Mouse (Mus musculus) layer of hippocampus, postnatal 25 days (tissue): ENCODE measurements around the gene Fgfr4. TPM values are rescaled to one million over a fixed set of nuclear protein-coding genes. Genes with fewer than 3 reads are reported as not detected.
A peak's percentile ranks its signal among the peaks of the same experiment; 100 is the strongest.

ENCODE experiments used
- DNase-seq, 2 experiments: peaks; one replicate each; pipeline ENCODE4 v3.0.0; 2022; ENCODE audit warnings: mixed read lengths in 2 of 2, low spot score in 1 of 2; ENCODE audit errors: extremely low spot score in 1 of 2
- total RNA-seq, 2 experiments: library from RNA; stranded (reverse); gene quantifications; 2 replicates each; pipeline ENCODE4 v1.2.3; 2021

Gene Fgfr4
- total RNA-seq, result under 1 TPM; 0.68 to 0.74 TPM

DNA sequence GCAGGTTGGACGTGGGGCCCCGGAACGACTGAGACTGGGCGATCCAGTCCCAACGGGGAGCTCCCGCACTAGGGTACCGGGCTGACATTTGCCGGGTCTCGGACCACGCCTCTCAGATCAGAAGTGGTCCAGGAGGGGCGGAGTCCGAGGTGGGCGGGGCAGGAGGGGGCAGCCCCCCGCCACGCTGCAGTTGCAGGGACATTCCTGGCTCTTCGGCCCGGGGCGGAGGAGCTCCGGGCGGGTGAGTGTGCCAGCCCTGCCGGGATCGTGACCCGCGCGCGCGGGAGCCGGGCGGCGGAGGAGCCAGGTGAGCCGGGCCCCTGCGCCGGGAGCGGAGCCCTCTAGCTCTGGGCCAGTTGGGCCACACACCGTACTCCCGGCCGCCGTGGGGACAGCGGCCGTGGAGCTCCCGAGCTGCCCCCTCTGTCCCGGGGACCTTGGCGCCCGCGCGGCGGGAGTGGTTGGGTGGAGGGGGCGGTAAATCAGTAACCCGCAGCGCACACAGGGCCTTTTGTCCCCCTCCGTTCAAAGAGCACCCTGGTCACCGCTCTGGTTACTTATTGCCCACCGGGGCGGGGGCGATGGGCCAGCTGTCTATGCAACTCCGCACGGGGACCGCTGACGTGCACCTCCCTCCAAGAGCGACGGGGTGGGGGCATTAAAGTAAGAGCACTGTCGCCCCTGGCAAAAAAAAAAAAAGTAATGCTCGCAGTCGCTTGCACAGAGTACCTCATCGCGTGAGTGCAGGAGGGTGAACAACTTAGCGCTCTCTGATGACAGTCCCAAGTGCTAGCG is at the start of gene Fgfr4:
Gene Fgfr4, plus strand, starts transcription at position 20 of the 795 bp plus-strand sequence.
- no peak for DNase-seq

- DNase-seq, result no peak
These were observed 49.1 kb upstream of the Fgfr4 start for GRCm38 (mm10) chr13:55103351-55103750.

DNA sequence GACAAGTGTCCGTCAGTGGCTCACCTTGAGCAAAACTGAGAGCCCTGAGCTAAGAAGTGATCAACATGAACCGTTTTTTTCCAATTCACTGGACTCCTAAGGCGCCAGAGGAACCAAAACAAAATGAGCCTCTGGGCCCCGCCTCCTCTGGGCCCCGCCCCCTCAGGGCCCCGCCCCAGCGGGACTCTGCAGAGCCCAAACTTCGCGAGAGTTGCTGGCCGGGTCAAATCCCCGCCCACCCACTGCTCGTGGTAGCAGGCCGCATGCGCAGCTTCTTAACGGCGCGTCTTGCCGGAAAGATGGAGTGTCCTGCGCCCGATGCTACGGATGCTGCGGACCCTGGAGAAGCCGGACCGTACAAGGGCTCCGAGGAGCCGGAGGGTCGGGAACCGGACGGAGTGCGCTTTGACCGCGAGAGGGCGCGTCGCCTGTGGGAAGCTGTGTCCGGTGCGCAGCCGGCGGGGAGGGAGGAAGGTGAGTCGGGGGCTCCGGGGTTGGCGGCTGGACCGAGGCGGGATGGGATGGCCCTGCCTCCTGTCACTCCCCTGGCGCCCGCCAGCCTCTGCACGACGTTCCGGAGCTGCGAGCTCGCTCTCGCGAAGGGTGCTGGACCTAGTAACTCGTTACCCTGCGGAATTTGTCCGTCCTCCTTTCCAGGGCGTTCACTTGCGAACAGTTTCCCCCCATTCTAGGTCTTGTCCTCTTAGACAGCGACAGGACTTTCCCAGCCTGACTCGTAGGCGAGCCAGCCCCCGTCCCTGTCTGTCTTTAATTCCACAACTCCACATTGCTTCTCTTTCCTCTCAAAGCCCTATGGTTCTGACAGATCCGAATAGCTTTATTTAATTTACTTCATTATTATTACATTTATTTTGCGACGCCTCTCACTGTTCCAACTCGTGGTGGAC is 47.1 kb upstream of the Fgfr4 start, which contains the start of gene Zfp346:
Gene Zfp346, plus strand, starts transcription at position 267 of the 908 bp plus-strand sequence.
- peak; percentile 83 to 88 for DNase-seq

DNA sequence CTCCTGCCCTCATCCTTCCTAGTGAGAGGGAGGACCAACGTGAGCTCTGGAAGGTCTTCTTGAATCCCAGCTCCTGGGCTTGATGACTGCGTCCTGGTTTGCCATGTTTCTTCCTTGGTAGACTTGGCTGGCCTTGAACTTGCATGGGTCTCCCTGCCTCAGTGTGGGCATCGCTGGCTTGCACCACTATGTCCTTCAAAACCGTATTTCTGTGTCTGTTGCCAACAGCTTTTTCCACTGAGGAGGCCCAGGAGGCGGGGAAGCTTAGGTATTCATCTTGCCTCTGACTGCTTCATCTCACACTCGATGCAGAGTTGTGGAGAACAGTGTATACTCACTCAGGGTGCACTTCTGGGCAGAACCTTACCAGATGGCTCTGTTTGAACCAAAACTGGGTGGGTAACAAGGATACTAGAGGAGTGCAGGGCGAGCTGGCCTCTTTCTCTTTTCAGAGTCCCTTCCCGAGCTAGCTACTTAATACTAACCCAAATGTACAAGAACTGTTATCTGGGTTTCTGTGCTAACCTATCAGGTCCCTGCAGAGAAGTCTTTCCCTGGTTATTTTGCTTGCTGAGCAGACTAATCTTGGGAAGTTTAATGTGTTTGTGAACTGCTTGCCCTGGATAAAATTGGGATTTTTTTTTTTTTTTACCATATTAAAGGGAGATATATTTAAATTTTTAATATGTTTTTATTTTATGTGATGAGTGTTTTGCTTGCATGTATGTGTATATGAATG is 46.3 kb upstream of the Fgfr4 start:
- DNase-seq, result no peak

DNA sequence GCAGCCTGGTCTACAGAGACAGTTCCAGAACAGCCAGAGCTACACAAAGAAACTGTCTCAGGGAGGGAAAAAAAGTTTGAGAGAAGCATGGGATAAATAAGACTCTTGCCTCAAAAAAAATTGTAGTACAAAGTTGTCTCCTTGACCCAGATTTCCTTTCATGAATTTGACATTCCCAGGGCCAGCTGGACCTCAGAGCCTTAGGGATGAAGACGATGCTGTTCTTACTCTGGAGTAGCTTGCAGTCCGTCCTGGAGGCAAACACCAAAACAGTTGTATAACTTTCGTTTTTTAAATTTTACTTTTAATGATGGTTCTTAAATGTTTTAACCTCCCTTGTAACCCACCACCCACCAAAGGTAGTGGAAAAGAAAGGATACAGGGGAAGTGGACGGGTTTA is 45.3 kb upstream of the Fgfr4 start:
- no peak for DNase-seq

GRCm38 (mm10) chr13:55107694-55108093 is 44.7 kb upstream of the Fgfr4 start:
- no peak for DNase-seq

DNA sequence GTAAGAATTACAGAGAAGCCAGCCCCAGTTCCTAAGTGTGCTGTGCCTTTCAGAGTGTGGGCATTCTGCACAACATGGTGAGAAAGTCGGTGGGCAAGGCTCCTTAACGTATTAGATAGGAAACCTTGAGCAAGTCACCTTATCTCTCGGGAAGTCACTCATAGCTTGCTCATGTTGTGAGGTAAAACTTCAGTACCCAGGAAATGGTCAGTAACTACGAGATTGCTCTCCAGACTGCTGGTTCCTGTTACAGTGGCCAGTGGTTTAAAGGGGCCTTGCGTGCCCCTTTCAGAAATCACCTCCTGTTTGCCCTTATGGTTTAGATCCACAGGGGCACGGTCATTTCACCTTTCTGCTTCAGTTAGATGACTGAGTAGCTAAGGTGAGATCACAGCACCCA is 38.1 kb upstream of the Fgfr4 start:
- no peak for DNase-seq

DNA sequence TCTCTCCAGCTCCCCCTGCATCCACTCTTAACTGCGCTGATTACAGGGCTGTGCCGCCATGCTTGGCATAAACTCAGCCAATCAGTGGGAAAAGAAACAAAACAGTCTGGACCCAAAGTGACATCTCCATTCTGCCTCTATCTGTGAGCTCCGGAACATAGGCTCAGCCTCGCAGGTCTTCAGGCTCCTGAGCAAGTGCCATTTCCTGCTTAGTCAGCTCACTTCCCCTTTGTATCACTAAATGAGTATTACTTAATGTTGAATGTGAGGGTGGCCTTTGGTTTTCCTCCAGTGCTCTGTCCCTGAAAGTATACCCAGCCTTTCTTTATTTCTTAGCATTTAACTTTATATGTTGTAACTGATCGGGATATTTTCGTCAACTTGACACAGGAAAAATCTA is 27.5 kb upstream of the Fgfr4 start:
- DNase-seq, result no peak

- no peak for DNase-seq
These were observed 19.0 kb upstream of the Fgfr4 start, which contains the start of gene Gm17617 for GRCm38 (mm10) chr13:55133448-55133847. Gene Gm17617 (minus strand): TSS chr13:55133548.

DNA sequence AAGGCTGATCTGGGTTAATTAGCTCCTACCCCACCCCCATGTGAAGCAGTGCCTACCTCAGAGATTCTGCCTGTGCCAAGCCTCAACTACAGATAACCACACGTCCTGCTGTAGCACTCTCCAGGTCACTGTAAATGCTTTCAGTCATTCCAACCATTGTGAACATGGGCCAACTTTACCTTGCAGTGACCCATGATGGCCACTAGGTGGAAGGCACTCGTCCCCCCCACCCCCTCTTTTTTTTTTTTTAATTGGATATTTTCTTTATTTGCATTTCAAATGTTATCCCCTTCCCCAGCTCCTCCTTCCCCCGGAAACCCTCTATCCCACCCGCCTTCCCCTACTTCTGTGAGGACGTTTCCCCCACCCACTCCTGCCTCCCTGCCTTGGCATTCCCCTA is 17.1 kb upstream of the Fgfr4 start:
- DNase-seq, result no peak

DNA sequence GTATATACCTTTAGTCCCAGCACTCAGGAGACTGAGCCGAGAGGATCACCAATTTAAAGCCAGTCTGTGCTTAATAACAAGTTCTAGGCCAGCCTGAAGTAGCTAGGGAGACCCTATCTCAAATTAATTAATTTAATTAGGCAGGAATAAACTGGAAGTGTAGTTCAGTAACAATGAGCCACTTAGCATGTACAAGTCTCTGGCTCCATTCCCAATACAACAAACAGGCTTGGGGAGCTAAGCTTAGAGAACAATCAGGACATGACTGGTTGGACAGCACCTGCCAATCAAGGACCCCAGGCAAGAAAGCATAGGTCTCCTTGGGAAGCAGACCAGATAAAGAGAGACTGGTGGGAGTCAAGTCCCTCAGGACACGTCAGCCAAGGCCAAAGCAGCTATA is 12.2 kb upstream of the Fgfr4 start:
- no peak for DNase-seq

GRCm38 (mm10) chr13:55153951-55154350 is 1.5 kb downstream of the Fgfr4 start:
- DNase-seq, result no peak

- no peak for DNase-seq
These were observed 9.9 kb downstream of the Fgfr4 start for GRCm38 (mm10) chr13:55162365-55162764.

DNA sequence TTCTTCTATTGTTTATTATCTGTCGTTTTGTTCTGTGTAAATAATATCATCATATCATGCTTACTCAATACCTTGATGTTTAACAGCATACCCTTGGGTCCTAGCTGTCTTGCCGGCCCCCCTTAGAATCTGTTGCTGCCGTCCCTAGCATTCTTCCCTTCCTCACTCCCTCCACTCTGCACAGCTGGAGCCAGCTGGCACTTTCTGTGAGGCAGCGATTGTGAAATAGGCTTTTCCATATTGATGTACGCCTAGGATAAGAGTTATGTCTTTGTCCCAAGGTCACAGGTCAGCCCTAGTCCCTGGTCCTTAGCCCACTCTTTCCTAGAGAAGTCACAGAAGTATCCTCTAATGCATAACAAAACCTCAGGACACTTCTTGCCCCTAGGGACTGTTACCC is 11.1 kb downstream of the Fgfr4 start:
- no peak for DNase-seq

DNA sequence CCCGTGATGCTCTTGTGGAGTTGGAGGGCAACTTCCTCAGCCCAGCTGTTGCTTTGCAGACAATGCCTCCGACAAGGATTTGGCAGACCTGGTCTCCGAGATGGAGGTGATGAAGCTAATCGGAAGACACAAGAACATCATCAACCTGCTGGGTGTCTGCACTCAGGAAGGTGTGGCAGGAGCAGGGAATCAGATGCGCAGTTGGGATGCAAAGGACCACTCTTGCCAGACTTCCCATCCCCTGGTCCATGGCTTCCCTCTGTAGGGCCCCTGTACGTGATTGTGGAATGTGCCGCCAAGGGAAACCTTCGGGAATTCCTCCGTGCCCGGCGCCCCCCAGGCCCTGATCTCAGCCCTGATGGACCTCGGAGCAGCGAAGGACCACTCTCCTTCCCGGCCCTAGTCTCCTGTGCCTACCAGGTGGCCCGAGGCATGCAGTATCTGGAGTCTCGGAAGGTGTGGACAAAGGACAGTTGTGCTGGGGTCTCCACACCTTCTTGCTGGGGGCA is 13.4 kb downstream of the Fgfr4 start:
- DNase-seq, result no peak

GRCm38 (mm10) chr13:55166806-55167725 is 14.6 kb downstream of the Fgfr4 start:
- DNase-seq, result no peak

- DNase-seq, result no peak
These were observed 15.4 kb downstream of the Fgfr4 start for GRCm38 (mm10) chr13:55167798-55168197.

GRCm38 (mm10) chr13:55168255-55168654 is 15.8 kb downstream of the Fgfr4 start:
- DNase-seq, result no peak

- peak in 1 of 2 experiments; percentile 36 for DNase-seq
These were observed 16.5 kb downstream of the Fgfr4 start for GRCm38 (mm10) chr13:55168958-55169369.
